Comparison of ENCODE assay signal across 19 mouse cellular contexts in genomic region chr3:116615318-116616068, GRCm38 (mm10). TPM values are rescaled to one million over a fixed set of nuclear protein-coding genes. Genes with fewer than 3 reads are reported as not detected.
DNase-seq lines count a peak whose midpoint lies in the region; ATAC-seq and TF ChIP-seq lines count a peak whose summit lies in the region.
"Had no signal": no experiment of that assay in that cellular context is flagged by ENCODE, and none has a peak within 500 bp of the region (broad histone marks: within the 10 kb centered on the region; RNA-seq: fewer than 3 reads in every experiment).

No protein-coding gene starts in this region.

- WGBS in liver, adult 2 months = 80% methylated on average over 8 of the region's 8 CpGs

- no peak overlapping the region for H3K27ac ChIP-seq in liver, adult 2 months (replicated peaks; ENCODE audit: insufficient read depth, low read depth, low read length)
- no peak overlapping the region for H3K27ac ChIP-seq in MEL (ENCODE audit: control insufficient read depth, low read depth, low read length)
- peak overlapping the region; percentile 18 for H3K27ac ChIP-seq in bone marrow macrophage, adult 2 months (ENCODE audit: insufficient read depth, low read depth, low read length)
- H3K27ac ChIP-seq: embryonic facial prominence, embryonic 12.5 days; forebrain, embryonic 12.5 days; heart, adult 2 months; heart, embryonic 15.5 days; hindbrain, embryonic 13.5 days had no signal

- no peaks in the 10 kb centered on the region for H3K36me3 ChIP-seq in liver, adult 2 months (ENCODE audit: control insufficient read depth, insufficient read depth, low read length)
- H3K36me3 ChIP-seq in MEL (ENCODE audit: control insufficient read depth in 1 of 2, insufficient read depth in 2 of 2, low read length in 2 of 2) = peaks cover 4 to 41% of the 10 kb centered on the region in 2 experiments; a peak in 3 of 4 replicates

- no peak overlapping the region for H3K9ac ChIP-seq in liver, adult 2 months (ENCODE audit: low read depth, low read length)
- H3K9ac ChIP-seq in MEL (ENCODE audit: control insufficient read depth, low read depth, low read length, poor library complexity, severe bottlenecking) = no peak overlapping the region
- H3K9ac ChIP-seq: embryonic facial prominence, embryonic 12.5 days; forebrain, embryonic 12.5 days; heart, embryonic 15.5 days; hindbrain, embryonic 13.5 days had no signal

- TF ChIP-seq POLR2A in liver, adult 2 months (IDR thresholded peaks at IDR 0.05; ENCODE audit: extremely low read depth, insufficient read depth, low read length) = no peak
- no peak for TF ChIP-seq POLR2A in MEL (IDR thresholded peaks at IDR 0.05; ENCODE audit: control insufficient read depth in 1 of 2, insufficient read depth in 1 of 2, low read depth in 1 of 2, low read length in 2 of 2, poor library complexity in 1 of 2)
- no peak for TF ChIP-seq POLR2A in bone marrow macrophage, adult 2 months (IDR thresholded peaks at IDR 0.05; ENCODE audit: borderline replicate concordance, low read depth, low read length)

- peaks cover 5% of the 10 kb centered on the region; the same call in 1 of the 2 replicates for H3K4me1 ChIP-seq in liver, adult 2 months (ENCODE audit: control insufficient read depth, insufficient read depth, low read length)
- peaks cover 26 to 36% of the 10 kb centered on the region in 2 experiments for H3K4me1 ChIP-seq in MEL (ENCODE audit: control insufficient read depth in 1 of 2, insufficient read depth in 2 of 2, low read length in 2 of 2)
- H3K4me1 ChIP-seq in bone marrow macrophage, adult 2 months (ENCODE audit: control insufficient read depth, insufficient read depth, low read length) = peaks cover 25% of the 10 kb centered on the region
- H3K4me1 ChIP-seq: embryonic facial prominence, embryonic 12.5 days; forebrain, embryonic 12.5 days; heart, embryonic 15.5 days; hindbrain, embryonic 13.5 days had no signal

- TF ChIP-seq RAD21 in MEL (IDR thresholded peaks at IDR 0.05; ENCODE audit: low read depth, low read length) = no peak

- ATAC-seq in granulocyte monocyte progenitor cell, adult 5-6 weeks (replicated peaks; ENCODE audit: poor library complexity, severe bottlenecking) = peak; percentile 96
- ATAC-seq: forebrain, embryonic 16.5 days had no signal

- no peaks in the 10 kb centered on the region for H3K79me2 ChIP-seq in liver, adult 2 months (ENCODE audit: control insufficient read depth, insufficient read depth, low read length)
- no peaks in the 10 kb centered on the region for H3K79me2 ChIP-seq in MEL (ENCODE audit: control insufficient read depth, insufficient read depth, low read length, poor library complexity)

- TF ChIP-seq CTCF in liver, adult 2 months (IDR thresholded peaks at IDR 0.05; ENCODE audit: low read depth, low read length) = no peak
- TF ChIP-seq CTCF in MEL (IDR thresholded peaks at IDR 0.05 in 2 of 3, conservative IDR thresholded peaks at IDR 0.05 in 1 of 3; ENCODE audit: control insufficient read depth in 1 of 3, insufficient read depth in 1 of 3, low read depth in 2 of 3, low read length in 3 of 3, poor library complexity in 1 of 3, severe bottlenecking in 1 of 3) = no peak
- no peak for TF ChIP-seq CTCF in bone marrow macrophage, adult 2 months (IDR thresholded peaks at IDR 0.05; ENCODE audit: low read depth, low read length)

- no peak; a peak in 1 of 4 replicates for TF ChIP-seq EP300 in MEL (IDR thresholded peaks at IDR 0.05; ENCODE audit: low read depth in 1 of 2, low read length in 2 of 2)

- no peaks in the 10 kb centered on the region for H3K9me3 ChIP-seq in MEL (replicated peaks; ENCODE audit: insufficient read depth, low read length)
- H3K9me3 ChIP-seq: embryonic facial prominence, embryonic 12.5 days; forebrain, embryonic 12.5 days; heart, embryonic 15.5 days; hindbrain, embryonic 13.5 days had no signal

- no peak overlapping the region for H3K4me3 ChIP-seq in liver, adult 2 months (ENCODE audit: insufficient read depth, low read depth, low read length)
- H3K4me3 ChIP-seq in MEL (ENCODE audit: control insufficient read depth in 1 of 2, insufficient read depth in 1 of 2, low read depth in 2 of 2, low read length in 2 of 2) = no peak overlapping the region
- no peak overlapping the region for H3K4me3 ChIP-seq in bone marrow macrophage, adult 2 months (ENCODE audit: insufficient read depth, low read length)
- H3K4me3 ChIP-seq: embryonic facial prominence, embryonic 12.5 days; forebrain, embryonic 12.5 days; heart, adult 2 months; heart, embryonic 15.5 days; hindbrain, embryonic 13.5 days had no signal

- H3K27me3 ChIP-seq in liver, adult 2 months (ENCODE audit: control insufficient read depth, insufficient read depth, low read length) = no peaks in the 10 kb centered on the region
- no peaks in the 10 kb centered on the region for H3K27me3 ChIP-seq in MEL (ENCODE audit: control insufficient read depth in 1 of 2, insufficient read depth in 2 of 2, low read length in 2 of 2)
- H3K27me3 ChIP-seq: embryonic facial prominence, embryonic 12.5 days; forebrain, embryonic 12.5 days; heart, embryonic 15.5 days; hindbrain, embryonic 13.5 days had no signal

- peak; percentile 46 for DNase-seq in liver, adult 2 months (ENCODE audit: extremely low read depth, low read depth, low spot score)
- DNase-seq in liver (no peak), MEL (ENCODE audit: low read depth, low spot score) (peak; percentile 23)
- no peak for DNase-seq in lung, adult 18-20 months
- no peak for DNase-seq in testis, postnatal 10 days (ENCODE audit: low spot score)
- DNase-seq: adrenal gland, adult 8-10 months; adrenal gland, postnatal 36 days; cerebellum, adult 11-12 months; cerebellum, adult 9-11 months; gastrocnemius, postnatal 10 days; heart, adult 2 months; heart, postnatal 14 days had no signal

TF ChIP-seq in MEL, 35 proteins besides CTCF, POLR2A, EP300 and RAD21:
- TF ChIP-seq USF2 (IDR thresholded peaks at IDR 0.05; ENCODE audit: borderline replicate concordance in 1 of 2, insufficient read depth in 1 of 2, low read depth in 1 of 2, low read length in 2 of 2) (no peak), TCF12 (IDR thresholded peaks at IDR 0.05; ENCODE audit: low read depth, low read length) (0 out of 2 replicates have a peak, but pooled peaks have one; percentile 28), RCOR1 (IDR thresholded peaks at IDR 0.05; ENCODE audit: low read depth, low read length) (peak; percentile 89), GATA1 (IDR thresholded peaks at IDR 0.05; ENCODE audit: low read depth, low read length) (peak; percentile 62), ETS1 (IDR thresholded peaks at IDR 0.05; ENCODE audit: low read depth, low read length) (peak; percentile 27; the same call in 1 of the 2 replicates), MEF2A (IDR thresholded peaks at IDR 0.05; ENCODE audit: extremely low read depth, insufficient replicate concordance, low read depth, low read length, poor library complexity, severe bottlenecking) (no peak)

RNA-seq across cellular contexts. Expression of gene Trmt13, which starts 1.1 kb away (rescaled TPM):
- 6.4 and 7.0 TPM in 2 replicates for total RNA-seq in liver, adult 2 months (2014; rRNA removed)
- polyA plus RNA-seq in liver, adult 2 months (2012; rRNA removed) = 1.5 and 3.0 TPM in 2 replicates
- total RNA-seq in MEL (2012; rRNA removed) = 10.2 and 15.5 TPM in 2 replicates
- polyA plus RNA-seq in MEL (2012; ENCODE audit: insufficient read depth in 1 of 2, insufficient read length in 2 of 2, low read depth in 1 of 2, low replicate concordance in 2 of 2, missing spikeins in 1 of 2) = 10 to 100 TPM in 1 of 2 experiments, not detected in 1; 12.0 TPM
- 17.7 and 22.6 TPM in 2 replicates for polyA plus RNA-seq in bone marrow macrophage, adult 2 months (2012; ENCODE audit: insufficient read depth, insufficient read length, missing spikeins)
- 33.7 and 47.5 TPM in 2 replicates for total RNA-seq in granulocyte monocyte progenitor cell, adult 5-6 weeks (2014; fragmentation: Nextera tagmentation)
- 35.8 and 43.3 TPM in 2 replicates for total RNA-seq in granulocyte monocyte progenitor cell, adult 5-6 weeks (2017)

RNA-seq across cellular contexts. Expression of gene Sass6, which starts 20.7 kb away (rescaled TPM):
- total RNA-seq in liver, adult 2 months (2014; rRNA removed) = 1.3 and 1.9 TPM in 2 replicates
- polyA plus RNA-seq in liver, adult 2 months (2012; rRNA removed) = 0.28 and 0.34 TPM in 2 replicates
- total RNA-seq in MEL (2012; rRNA removed) = 8.5 and 9.2 TPM in 2 replicates
- 10 to 100 TPM in 1 of 2 experiments, not detected in 1; 15.4 TPM for polyA plus RNA-seq in MEL (2012; ENCODE audit: insufficient read depth in 1 of 2, insufficient read length in 2 of 2, low read depth in 1 of 2, low replicate concordance in 2 of 2, missing spikeins in 1 of 2)
- 19.9 and 25.8 TPM in 2 replicates for polyA plus RNA-seq in bone marrow macrophage, adult 2 months (2012; ENCODE audit: insufficient read depth, insufficient read length, missing spikeins)
- total RNA-seq in granulocyte monocyte progenitor cell, adult 5-6 weeks (2014; fragmentation: Nextera tagmentation) = 31.2 and 35.0 TPM in 2 replicates
- total RNA-seq in granulocyte monocyte progenitor cell, adult 5-6 weeks (2017) = 50.1 and 72.7 TPM in 2 replicates

RNA-seq across cellular contexts. Expression of gene Mfsd14a, which starts 47.0 kb away (rescaled TPM):
- total RNA-seq in liver, adult 2 months (2014; rRNA removed) = 34.4 and 35.6 TPM in 2 replicates
- 14.3 and 14.5 TPM in 2 replicates for polyA plus RNA-seq in liver, adult 2 months (2012; rRNA removed)
- total RNA-seq in MEL (2012; rRNA removed) = 36.8 and 39.2 TPM in 2 replicates
- polyA plus RNA-seq in MEL (2012; ENCODE audit: insufficient read depth in 1 of 2, insufficient read length in 2 of 2, low read depth in 1 of 2, low replicate concordance in 2 of 2, missing spikeins in 1 of 2) = 100 to 1,000 TPM in 1 of 2 experiments, 10 to 100 TPM in 1; 45.9 to 111 TPM
- polyA plus RNA-seq in bone marrow macrophage, adult 2 months (2012; ENCODE audit: insufficient read depth, insufficient read length, missing spikeins) = 53.9 and 59.8 TPM in 2 replicates
- 52.3 and 64.6 TPM in 2 replicates for total RNA-seq in granulocyte monocyte progenitor cell, adult 5-6 weeks (2014; fragmentation: Nextera tagmentation)
- 67.0 and 95.5 TPM in 2 replicates for total RNA-seq in granulocyte monocyte progenitor cell, adult 5-6 weeks (2017)

RNA-seq across cellular contexts. Expression of gene Lrrc39, which starts 52.7 kb away (rescaled TPM):
- 0.37 and 0.60 TPM in 2 replicates for total RNA-seq in liver, adult 2 months (2014; rRNA removed)
- 0.12 and 0.15 TPM in 2 replicates for polyA plus RNA-seq in liver, adult 2 months (2012; rRNA removed)
- total RNA-seq in MEL (2012; rRNA removed) = 0.39 and 0.65 TPM in 2 replicates
- under 1 TPM in 1 of 2 experiments, not detected in 1; 0.40 TPM for polyA plus RNA-seq in MEL (2012; ENCODE audit: insufficient read depth in 1 of 2, insufficient read length in 2 of 2, low read depth in 1 of 2, low replicate concordance in 2 of 2, missing spikeins in 1 of 2)
- polyA plus RNA-seq in bone marrow macrophage, adult 2 months (2012; ENCODE audit: insufficient read depth, insufficient read length, missing spikeins) = 0.35 TPM in 1 of 2 replicates, not detected in the other
- 0.39 and 1.2 TPM in 2 replicates for total RNA-seq in granulocyte monocyte progenitor cell, adult 5-6 weeks (2014; fragmentation: Nextera tagmentation)
- 0.65 and 1.5 TPM in 2 replicates for total RNA-seq in granulocyte monocyte progenitor cell, adult 5-6 weeks (2017)

Comparison
In these comparisons a context has a peak if more than half of its experiments do, and no peak if none do; other contexts are left out.
1. DNase-seq: peak in liver, adult 2 months (single experiment) and MEL (single experiment); none in liver (single experiment), lung, adult 18-20 months (0 of 2) and testis, postnatal 10 days (single experiment).